Mouse (Mus musculus) kidney, postnatal 14 days (tissue): ENCODE results near the gene Fgr.

ENCODE experiments used
- DNase-seq: peaks from one replicate; pipeline ENCODE4 v3.0.0; 2022; ENCODE audit warnings: mixed read lengths

The Fgr gene

DNA sequence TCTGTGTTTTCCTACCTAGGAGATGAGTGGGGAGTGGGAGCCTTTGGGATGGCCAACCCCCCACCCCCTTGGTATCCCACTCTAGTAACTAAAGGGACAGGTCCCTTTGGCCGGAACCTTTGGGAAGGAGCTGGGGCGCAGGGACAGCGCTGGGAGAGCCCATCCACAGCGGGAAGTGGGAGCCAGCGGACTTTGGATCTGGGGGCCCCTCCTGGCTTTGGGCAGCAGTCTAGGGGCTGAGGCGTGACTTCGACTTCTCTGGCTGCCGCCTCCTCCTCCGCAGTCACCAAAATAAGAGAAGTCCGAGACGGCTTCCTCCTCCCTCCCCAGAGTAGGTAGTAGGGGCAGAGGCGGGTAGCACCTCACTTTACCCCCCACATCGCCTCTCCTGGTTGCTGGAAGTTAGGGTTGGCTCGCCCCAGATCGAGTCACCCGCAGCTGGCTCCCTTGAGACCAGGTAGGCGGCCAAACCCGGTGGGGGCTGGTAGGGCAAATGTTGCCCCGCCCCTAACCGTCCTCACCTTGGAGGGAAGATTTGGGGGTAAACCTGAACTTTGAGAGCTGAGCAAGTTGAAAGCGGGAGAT, at the start of gene Fgr:
TSS of gene Fgr (plus strand) at position 282 of the 585 bp plus-strand sequence.
- peak; percentile 34 for DNase-seq

DNA sequence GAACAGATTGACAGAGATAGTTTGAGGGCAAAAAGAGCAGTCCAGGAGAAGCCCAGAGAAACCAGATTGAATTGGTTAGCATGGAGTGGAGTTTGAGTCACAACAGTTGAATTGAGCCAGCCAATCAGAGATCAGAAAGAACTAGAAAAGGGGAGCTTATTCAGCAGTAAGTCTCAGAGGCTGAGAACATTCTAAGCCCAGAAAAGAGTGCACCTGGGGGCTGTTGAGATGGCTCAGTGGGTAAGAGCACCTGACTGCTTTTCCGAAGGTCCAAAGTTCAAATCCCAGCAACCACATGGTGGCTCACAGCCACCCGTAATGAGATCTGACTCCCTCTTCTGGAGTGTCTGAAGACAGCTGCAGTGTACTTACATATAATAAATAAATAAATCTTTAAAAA, 47.4 kb upstream of the Fgr start:
- DNase-seq = peak; percentile 57

DNA sequence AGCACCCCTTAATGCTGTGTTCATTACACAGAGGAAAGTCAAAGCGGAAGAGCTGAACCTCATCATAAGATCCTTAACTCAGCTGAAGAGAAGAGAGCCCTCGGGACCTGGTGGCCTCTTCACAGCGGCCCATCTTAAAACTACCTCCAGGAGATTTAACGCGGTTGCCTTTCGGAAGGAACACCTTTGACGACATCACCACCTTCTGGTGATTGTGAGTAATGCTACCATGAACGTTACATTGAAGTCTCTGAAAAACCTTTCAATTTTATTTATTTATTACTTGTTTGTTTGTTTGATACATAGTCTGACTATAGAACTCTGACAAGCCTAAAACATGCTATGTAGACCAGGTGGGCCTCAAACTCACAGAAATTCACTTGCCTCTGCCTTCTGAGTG, 43.1 kb upstream of the Fgr start:
- DNase-seq = peak; percentile 66

DNA sequence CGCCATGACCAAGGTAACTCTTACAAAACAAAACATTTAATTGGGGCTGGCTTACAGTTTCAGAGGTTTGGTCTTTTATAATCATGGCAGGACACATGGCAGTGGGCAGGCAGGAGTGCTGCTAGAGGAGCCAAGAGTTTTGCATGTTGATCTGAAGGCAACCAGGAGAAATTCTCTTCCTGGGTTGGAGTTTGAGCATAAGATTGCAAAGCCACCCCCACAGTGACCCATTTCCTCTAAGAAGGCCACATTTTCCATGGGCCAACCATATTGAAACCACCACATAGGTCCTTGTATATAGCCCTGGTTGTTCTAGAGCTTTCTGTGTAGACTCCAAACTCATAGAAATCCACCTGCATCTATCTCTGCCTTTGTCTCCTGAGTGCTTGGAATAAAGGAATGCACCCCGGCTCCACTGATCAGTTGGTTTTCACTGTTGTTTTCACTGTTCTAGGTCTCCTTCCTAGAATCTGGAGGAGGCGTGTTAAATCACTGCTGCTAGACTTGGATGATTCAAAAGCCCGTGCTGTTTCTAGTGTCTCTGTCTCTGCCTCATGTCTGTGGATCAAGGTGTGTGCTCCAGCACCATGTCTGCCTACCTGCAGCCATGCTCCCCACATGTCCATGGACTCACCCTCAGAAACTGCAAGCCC, 41.0 kb upstream of the Fgr start:
- no peak for DNase-seq

DNA sequence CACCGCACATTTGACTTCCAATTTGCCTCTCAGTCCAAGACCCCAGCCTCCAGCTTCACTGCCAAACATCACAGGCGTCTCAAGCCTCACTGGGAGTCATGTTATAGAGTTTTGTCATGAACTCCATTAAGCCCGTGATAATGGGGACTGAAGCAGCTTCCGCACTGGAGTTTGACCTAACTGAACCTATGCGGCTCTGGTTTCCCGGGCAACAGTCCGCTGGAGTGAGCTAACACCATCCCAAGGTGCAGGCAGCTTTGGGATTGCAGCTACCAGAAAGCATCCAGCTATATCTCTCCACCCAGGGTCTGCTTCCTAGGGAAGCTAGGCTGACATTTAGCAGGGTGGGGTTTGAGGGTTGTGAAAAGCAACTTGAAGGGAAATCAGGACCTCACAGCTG, 39.3 kb upstream of the Fgr start:
- no peak for DNase-seq

DNA sequence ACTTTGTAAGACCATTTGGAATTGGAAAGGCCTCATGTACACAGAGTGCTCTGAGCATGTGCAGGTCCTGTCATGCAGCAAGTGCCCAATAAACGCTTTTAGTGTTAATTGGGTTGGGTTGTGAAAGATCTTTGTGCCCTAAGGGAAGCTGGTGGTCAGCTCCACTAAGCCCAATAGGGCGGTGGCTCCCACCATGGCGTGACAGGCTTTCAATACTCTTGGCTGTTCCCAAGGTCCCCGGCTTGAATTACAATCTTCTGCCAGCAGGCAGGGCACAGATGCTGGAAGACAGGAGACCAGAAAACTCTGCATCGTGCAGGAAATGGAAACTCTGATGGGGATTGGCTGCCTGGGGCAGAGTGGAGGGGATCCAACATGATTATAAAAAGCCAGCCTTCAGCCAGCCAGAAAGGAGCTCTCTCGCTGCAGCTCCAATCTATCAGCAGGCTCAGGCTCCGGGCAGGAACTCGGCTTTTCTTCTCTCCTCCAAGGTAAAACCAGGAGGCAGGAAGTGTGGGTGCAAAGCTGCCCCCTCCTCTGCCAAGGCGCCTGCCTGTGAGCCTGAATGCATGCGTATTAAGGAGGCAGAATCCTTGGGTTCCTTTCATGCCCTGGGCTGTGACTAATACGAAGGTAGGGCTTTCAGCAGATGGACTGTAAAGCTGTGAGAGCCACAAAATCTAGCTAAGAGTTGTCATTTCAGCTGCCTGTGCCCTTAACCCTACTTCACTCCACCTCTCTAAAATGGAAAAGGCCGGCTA, 35.5 kb upstream of the Fgr start:
- DNase-seq = peak; percentile 44

DNA sequence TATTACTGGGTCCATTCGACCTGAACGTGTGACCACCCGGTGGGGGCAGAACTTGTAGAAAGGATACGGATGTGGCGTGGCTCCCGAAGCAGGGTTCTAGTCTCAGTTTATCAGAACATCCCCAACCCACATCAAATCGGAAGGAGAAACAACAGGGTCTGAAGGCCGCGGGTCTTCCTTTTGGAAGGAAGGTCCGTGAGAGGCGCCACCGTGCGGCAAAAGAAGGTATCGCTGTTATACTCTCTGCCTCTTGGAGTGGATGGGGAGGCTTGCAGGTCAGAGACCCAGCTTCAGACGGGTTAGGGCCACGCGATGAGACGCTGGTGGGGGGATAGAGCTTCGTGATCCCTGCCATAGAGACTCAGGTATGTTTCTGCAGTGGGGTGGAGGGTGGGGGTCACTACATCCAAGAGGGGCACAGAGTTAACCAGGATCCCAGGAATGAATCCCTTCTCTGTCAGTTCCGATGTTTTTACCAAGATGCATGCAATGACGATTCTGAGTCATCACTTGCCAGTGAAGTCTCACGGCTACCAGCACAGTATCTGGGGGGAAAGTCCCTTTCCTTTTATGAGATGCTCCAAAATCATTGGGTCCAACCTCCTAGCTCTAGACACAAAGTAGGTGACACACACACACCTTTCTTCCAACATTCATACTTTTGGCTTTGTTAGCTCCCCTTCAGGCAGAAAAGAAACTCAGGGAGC, 34.3 kb upstream of the Fgr start:
- peak; percentile 68 for DNase-seq

DNA sequence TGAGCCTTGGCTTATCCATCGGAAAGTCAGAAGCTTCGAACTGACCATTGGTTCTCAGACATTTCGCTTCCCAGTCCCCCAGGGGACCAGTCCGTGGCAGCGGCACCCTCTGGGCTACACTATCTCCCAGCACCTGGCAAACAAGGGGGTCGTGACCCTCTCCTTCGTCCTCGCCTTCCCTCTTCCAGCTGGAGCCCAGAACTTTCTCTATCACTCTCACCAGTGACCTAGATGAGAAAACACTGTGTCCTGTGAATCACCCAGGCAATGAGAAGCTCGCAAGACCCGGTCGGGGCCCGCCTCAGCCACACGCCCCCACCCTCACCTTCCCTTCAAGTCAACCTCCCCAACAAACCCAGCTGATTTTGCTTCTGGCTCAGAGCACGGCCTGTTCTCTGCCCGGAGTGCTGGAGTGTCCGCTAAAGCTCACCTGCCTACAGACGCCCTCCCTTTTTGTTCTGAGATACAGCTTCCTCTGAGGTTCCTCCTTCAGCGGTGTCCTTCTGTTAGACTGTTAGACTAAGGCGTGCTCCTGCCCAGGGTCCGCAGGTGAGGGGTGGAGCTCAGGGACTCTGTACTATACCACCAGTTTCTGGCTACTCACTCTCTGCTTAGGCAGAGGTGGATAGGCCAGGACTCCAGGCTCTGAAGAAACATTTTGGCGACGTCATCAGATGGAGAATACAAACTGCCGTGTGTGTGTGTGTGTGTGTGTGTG, 32.7 kb upstream of the Fgr start:
- no peak for DNase-seq

DNA sequence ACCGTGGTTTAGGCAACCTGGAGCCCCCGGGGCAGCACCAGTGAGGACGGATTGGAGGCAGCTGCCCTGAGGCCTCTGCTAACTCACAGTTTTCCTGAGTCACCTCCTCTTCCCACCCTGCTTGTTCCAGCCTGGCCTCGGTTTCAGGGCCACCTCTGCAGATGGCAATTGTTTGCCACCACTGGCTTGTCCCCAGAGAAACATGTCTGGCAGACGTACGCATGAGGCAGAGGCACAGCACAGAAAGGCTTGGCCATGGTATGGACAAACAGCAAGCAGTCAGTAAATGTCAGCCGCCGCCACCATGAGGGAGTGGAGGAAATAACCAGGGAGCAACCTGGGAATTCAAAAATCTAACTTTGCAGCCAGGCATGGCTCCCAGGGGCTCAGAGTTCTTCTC, 30.8 kb upstream of the Fgr start:
- DNase-seq = no peak

DNA sequence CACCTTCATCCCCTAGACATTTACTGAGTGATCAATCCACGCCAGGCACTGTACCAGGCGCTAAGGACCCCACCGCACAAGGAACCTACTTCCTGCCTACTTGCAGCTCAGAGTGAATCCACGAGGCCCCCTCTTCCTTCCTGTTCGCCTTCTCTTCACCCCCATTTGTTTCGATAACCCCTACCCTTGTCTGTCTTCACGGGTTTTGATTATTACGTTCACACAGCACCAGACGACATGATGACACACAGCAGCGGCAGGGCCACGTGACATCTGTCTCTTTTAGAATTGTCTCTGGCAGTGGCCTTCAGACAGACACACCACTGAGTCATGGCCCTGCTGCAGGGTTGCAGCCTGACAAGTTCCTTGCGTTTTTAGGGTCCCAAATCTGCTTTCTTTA, 29.8 kb upstream of the Fgr start:
- DNase-seq = no peak

DNA sequence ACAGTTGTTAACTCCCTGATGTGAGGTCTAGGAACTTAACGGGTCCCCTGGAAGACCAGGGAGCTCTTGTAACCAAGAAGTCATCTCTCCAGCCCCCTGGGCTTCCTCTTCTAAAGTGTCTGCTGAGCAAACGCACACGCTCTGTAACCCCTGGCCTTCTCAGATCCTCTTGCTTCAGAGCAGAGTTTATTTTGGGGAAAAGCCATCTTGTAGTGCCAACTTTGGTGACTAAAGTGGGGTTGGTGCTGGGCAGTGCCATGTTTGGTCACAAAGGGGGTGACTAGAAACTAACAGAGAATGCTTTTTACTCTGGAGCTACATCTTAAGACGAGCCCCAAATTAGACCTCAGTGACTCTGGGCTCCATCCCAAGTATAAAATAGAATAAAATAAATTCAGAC, 29.1 kb upstream of the Fgr start:
- DNase-seq = no peak

DNA sequence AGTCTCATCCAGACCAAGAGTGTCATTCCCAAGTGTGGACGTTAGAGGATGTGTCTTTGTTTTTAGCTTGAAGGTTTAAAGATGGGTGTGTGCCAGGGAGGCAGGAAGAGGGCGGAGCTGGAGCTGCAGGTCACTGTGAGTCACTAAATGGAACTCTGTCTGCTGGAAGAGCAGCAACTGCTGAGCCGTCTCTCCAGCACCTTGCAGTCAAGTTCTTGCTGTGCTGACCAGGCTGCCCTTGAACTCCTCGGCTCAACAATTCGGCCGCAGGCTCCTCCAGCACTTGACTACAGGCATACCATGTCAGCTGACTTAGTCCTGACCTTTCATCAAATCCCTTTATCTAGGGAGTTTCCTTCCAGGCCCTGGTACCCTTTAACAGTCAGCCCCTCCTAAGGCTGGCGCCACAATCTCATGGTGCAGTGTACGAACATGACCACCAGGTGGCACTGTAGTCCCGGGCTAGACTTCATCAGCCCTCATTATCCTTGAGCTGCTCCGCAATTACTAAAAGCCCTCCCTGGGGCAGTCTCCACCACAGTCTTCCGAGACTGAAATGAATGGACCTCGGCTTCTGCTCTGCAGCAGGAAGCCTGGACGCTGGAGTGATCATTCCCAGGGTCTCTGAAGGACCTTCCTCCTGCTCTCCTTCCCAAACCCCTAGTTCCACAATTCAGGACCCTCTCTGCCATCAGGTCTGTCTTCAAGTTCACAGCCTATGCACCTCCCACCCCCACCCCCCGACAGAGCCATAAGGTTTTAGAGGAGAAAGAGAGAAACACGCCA, 28.4 kb upstream of the Fgr start:
- DNase-seq = peak; percentile 89

DNA sequence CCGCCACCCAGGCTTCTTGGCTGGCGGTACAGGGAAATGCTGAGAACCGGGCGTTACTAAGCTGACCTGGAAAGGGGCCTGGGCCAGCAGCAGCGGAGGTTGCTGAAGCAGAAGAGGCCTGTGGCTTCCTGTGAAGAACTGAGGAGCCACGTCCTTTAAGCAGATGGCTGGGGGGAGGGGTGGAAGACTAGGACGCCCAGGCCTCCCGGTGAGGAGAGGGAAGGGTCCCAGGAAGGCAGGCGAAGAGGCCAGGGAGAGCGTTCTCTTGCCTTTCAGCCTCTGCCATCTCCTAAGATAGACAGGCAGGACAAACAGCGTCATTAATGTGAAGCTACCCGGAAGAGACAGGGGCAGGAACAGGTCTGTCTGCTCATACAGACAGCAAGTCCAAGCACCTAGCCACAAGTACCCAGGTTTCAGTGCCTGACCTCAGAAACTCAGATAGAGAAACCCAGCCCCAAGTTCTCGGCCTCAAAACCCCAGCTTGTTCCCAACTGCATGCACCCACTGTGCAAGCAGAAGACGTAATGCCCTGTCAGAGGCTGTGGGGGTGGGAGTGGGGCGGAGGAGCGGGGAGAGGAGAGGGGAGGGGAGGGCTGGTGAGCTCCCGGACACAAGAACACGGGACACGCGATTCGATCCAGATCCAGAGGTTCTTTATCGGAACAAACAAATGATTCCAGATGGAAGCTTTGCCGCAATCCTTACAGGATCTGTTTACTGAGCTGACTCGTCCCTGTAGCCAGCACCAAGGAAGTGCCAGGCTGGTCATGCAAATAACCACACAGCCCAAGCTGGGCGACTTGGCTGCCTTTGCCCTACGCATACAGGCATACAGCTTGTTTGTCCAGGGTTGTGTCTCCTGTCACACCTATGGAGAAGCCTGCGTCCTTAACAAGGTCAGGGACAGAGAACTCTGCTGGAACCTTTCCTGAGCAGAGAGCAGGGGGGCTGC, 27.6 kb upstream of the Fgr start:
- DNase-seq = peak; percentile 53

DNA sequence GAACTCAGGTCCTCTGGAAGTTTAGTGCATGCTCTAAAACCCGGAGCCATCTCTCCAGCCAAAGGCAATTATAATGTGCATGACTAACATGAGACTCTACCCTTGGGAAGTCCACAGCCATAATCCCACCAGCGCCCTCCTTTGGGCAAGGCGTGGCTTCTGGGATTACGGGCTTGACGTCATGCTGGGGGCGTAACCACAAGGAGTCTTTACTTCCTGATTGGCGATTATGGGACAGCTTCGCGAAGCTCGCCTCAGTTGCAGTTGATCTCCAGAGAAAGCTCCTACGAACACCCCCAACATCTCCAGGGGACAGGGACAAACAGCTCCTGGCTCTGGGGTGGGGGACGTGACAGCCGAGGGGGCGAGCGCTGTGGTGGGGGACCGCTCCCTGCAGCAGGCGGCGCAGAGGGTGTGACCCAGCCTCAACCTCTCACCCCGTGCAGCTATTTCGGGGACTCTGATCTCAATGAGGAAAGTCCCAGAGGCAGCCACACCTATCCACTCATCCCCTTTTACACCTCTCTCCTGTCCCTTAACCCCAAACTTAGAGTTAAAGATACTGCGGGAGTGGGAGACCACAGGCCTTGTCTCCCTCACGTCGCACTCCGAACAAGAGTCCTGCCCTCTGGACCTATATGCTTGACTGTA, 23.9 kb upstream of the Fgr start:
- no peak for DNase-seq

DNA sequence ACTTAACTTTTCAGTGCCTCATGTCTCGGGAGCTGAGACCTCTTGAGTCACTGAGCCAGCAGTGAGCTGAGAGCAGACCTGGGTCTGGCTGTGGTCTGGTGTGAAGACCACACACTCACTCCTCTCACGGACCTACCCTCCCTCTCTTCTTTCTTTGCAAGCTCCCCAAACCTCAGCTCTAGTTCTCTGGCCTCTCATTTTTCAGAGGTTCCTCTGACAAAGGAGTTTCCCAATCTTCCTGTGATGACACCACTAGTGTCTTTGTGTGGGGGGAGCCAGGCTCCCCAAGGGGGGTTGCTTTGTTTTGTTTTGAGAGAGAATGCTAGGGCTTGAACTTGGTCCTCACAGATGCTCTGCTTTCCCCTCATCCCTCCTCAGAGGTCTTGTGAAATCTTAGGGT, 22.9 kb upstream of the Fgr start:
- no peak for DNase-seq

DNA sequence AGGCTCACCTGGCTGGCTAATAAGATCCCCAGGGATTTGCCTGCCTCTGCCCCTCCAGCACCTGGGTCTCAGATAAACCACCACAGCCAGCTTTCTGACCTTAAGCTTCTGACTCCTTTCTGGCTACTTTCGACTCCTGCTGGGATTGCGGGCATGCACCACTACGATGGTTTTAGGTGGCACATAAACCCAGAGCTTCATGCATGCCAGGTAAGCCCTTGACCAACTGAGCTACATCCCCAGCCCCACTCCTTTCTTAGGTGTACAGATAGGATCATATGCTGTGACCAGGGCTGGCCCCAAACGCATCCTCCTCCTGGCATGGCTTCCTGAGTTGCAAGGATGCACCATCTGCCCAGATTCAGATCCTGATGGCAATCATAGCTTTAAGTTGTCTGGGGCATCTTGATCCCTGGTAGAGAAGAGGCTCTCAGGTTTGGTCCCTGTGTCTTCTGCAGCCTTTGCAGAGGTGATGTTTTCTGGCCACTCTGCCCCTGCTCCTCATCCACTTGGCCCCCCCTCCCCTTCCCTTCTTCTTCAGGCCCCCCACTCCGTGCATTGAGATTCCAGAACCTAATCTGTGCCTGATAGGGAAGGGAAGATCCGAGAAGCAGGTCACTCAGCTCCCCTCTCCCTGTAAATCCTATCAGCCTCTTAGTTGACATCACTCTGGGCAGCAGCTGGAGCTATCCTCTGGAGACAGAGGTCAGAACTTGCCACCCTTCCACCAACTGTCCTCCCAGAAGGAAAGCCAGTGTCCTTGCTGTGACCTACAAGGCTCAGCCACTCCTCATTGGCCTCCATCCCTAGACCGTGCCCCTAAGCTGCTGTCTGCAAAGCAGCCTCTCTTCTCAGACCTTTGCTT, 19.1 kb upstream of the Fgr start:
- DNase-seq = no peak

DNA sequence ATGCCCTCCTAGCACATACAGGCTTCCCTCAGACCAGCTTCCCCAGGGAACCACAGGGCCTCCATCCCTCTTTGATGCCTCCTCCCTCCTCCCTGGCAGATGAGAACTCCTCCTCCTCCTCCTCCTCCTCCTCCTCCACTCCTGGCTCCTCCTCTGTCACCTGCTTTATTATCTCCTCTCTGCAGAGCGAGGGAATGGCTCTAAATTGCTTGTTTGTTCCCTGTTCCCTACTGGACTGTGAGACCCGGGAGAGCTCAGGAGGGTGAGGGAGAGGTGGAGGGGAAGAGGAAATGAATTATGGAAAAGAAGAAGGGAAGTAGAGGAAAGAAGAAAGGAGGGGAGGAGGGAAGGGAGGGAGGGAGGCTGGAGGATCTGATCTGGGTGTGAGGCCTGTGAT, 18.5 kb upstream of the Fgr start:
- DNase-seq = no peak

DNA sequence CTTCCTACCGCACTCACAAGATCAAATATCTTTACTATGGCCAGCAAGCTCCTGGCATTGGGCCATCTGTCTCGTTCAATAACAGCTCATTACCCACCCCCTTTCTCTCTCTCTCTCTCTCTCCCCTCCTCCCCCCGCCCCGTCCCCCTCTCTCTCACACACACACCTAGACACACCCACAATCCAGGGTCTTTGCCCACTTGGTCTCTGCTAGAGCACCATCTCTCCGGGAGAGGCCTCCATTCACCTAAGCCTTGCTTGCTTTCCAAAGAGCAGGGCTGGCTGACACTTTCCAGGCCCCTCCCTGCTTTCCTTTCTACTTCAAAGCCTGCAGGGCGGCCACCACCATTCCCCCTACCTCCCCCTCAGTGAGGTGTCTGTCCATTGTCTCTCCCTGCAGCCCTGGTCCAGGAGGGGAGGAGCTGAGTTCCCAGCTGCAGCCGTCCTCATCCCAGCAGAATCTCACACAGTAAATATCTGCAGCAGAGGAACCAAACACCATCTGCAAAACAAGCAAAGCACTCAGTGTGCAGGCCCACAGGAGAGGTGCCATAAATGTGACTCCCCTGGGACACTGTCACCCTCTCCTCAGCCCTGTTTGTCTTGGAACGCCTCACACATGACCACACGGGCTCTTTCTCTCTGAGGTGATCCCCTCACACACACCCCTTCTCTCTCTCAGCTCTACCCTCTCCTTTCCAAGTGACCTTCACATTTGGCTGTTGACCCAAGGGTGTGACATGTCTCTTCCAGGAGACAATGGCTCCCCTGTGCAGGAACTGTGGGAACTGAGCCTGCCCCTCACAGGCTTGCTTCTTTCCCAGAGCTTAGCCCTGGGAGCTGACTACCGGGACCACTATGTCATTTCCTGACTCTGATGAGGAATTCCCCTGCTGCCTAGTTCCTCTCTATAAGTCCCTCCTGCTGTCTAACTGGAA, 14.9 kb upstream of the Fgr start:
- peak; percentile 48 for DNase-seq
